Mouse (Mus musculus) CD4-positive, CD25-positive, alpha-beta regulatory T cell, adult 9 weeks (primary cell): ENCODE results near the gene Ammecr1. TPM values are rescaled to one million over a fixed set of nuclear protein-coding genes. Genes with fewer than 3 reads are reported as not detected.

Source experiments
- polyA plus RNA-seq: library from polyadenylated mRNA; unstranded; fragments of 100-300 nt; shearing (Covaris generic); gene quantifications from one replicate; pipeline ENCODE4 v1.2.1, GENCODE M21; 2017

Gene Ammecr1
- 1.3 TPM for polyA plus RNA-seq

DNA sequence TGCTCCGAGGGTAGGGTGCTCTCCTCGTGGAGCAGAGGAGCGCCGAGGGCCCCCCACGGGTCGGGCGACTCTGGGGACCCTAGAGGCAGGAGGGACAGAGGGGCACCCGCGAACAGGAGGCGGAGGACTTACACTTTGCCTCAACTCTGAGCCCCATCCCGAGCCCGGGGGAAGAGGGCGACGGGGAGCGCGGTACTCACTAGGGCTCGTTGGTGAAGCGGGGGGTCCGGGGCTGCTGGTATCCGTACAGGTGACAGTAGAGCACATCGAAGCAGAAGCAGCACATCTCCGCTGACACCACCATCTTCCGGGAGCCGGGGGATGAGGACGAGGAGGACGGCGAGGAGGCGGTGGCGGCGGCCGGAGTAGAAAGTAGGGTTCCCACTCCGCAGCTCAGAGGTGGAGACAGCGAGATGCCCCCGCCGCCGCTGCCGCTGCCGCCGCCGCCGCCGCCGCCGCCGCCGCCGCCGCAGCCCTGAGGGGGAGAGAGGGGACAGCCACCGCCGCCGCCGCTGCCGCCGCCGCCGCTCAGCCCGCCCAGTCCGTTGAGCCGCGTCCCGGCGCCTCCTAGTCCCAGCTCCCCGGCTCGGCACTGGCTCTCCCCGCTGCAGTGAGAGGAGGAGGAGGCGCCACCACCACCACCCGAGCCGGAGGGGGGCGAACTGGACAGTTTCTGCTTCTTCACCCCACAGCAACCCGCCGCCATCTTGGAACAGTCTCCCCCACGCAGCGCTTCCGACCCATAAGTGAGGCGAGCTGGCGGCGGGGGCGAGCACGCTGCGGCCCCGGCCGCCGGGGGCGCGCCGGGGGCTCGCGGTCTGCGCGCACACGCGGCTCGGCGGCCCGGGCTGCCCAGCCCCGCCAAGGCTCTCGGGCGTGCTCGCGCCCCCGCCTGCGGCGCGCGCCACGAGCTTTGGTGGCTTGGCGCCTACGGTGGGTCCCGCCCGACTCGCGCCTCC, at the start of gene Ammecr1:
Ammecr1 (minus strand) TSS at position 721 of the 959 bp plus-strand sequence.

Other genes with a start within 250 kb of the Ammecr1 start
- not detected for gene Rtl9, start 132.9 kb upstream of the Ammecr1 start, polyA plus RNA-seq